Mouse (Mus musculus): ENCODE results near the gene Slc7a1. TPM values are rescaled to one million over a fixed set of nuclear protein-coding genes. Genes with fewer than 3 reads are reported as not detected.
"Not testable (repeated sequence)": the region's sequence is repeated elsewhere in the genome, so short reads cannot be mapped to it uniquely, and the experiment has no call there.

Gene Slc7a1
- polyA plus RNA-seq, 2 experiments: 8.1 to 22.5 TPM

- peaks cover 12% of the 10 kb centered on the region; the same call in 1 of the 2 replicates for H3K36me3 ChIP-seq (ENCODE audit: control insufficient read depth, insufficient read depth, low read length)
- ATAC-seq (ENCODE audit: low FRiP score, low read depth): no peak
- H3K9ac ChIP-seq (ENCODE audit: low read depth, low read length, severe bottlenecking): no peak overlapping the region
- no peaks in the 10 kb centered on the region for H3K4me1 ChIP-seq (ENCODE audit: control insufficient read depth, insufficient read depth, low read length)
- no peak overlapping the region for H3K4me2 ChIP-seq (replicated peaks; ENCODE audit: low read depth, low read length, severe bottlenecking)
- DNase-seq (ENCODE audit: low spot score): no peak
- TF ChIP-seq POLR2A (IDR thresholded peaks at IDR 0.05; ENCODE audit: borderline replicate concordance, extremely low read depth, insufficient read depth, insufficient read length): no peak
- no peaks in the 10 kb centered on the region for H3K9me3 ChIP-seq (ENCODE audit: control insufficient read depth, low read length)
- WGBS: 87% methylated on average over 3 of the region's 3 CpGs
- H3K27ac ChIP-seq (replicated peaks; ENCODE audit: low read depth, low read length): no peak overlapping the region
- H3K4me3 ChIP-seq (replicated peaks; ENCODE audit: low read length): no peak overlapping the region
- no peaks in the 10 kb centered on the region for H3K27me3 ChIP-seq (ENCODE audit: control insufficient read depth, insufficient read depth, low read length)
Observed at GRCm38 (mm10) chr5:148328982-148329381, 70.7 kb downstream of the Slc7a1 start.

GRCm38 (mm10) chr5:148326295-148326694 lies 73.4 kb downstream of the Slc7a1 start:
- not testable (repeated sequence) for DNase-seq (ENCODE audit: low spot score); H3K27me3 ChIP-seq (ENCODE audit: control insufficient read depth, insufficient read depth, low read length); H3K4me3 ChIP-seq (replicated peaks; ENCODE audit: low read length); ATAC-seq (ENCODE audit: low FRiP score, low read depth); H3K4me2 ChIP-seq (replicated peaks; ENCODE audit: low read depth, low read length, severe bottlenecking); H3K4me1 ChIP-seq (ENCODE audit: control insufficient read depth, insufficient read depth, low read length); H3K9ac ChIP-seq (ENCODE audit: low read depth, low read length, severe bottlenecking); H3K36me3 ChIP-seq (ENCODE audit: control insufficient read depth, insufficient read depth, low read length); H3K27ac ChIP-seq (replicated peaks; ENCODE audit: low read depth, low read length); H3K9me3 ChIP-seq (ENCODE audit: control insufficient read depth, low read length)
- 93% methylated on average over 8 of the region's 9 CpGs for WGBS

DNA sequence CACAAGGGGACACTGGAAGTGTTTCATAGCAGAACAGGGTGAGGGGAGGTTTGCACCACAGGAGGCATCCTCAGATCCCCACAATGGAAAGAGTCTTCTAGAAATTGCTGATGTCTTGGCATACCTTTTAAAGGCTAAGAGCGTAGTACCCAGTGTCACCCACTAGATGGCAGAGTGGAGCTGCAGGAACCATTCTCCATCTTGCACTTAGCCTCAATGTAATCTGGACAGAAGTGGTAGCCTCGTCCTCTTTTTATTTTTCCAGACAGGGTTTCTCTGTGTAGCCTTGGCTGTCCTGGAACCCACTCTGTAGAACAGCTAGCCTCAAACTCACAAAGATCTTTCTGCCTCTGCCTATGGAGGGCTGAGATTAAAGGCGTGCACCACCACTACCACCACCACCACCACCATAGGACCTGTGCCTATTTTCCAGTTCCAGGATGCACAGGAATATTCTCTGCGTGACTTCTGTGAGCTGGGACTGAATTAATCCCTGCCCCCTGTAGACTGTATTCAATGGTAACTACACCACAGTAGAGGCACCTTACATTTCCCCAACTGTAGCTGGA lies 74.3 kb downstream of the Slc7a1 start:
- no peaks in the 10 kb centered on the region for H3K9me3 ChIP-seq (ENCODE audit: control insufficient read depth, low read length)
- H3K27me3 ChIP-seq (ENCODE audit: control insufficient read depth, insufficient read depth, low read length): no peaks in the 10 kb centered on the region
- DNase-seq (ENCODE audit: low spot score) (peak; percentile 55), ATAC-seq (ENCODE audit: low FRiP score, low read depth) (no peak)
- no peak overlapping the region for H3K4me3 ChIP-seq (replicated peaks; ENCODE audit: low read length)
- no peak overlapping the region for H3K4me2 ChIP-seq (replicated peaks; ENCODE audit: low read depth, low read length, severe bottlenecking)
- 42% methylated on average over 4 of the region's 4 CpGs for WGBS
- TF ChIP-seq POLR2A (IDR thresholded peaks at IDR 0.05; ENCODE audit: borderline replicate concordance, extremely low read depth, insufficient read depth, insufficient read length): no peak
- no peak overlapping the region for H3K9ac ChIP-seq (ENCODE audit: low read depth, low read length, severe bottlenecking)
- no peak overlapping the region for H3K27ac ChIP-seq (replicated peaks; ENCODE audit: low read depth, low read length)
- no peaks in the 10 kb centered on the region for H3K36me3 ChIP-seq (ENCODE audit: control insufficient read depth, insufficient read depth, low read length)
- H3K4me1 ChIP-seq (ENCODE audit: control insufficient read depth, insufficient read depth, low read length): no peaks in the 10 kb centered on the region

DNA sequence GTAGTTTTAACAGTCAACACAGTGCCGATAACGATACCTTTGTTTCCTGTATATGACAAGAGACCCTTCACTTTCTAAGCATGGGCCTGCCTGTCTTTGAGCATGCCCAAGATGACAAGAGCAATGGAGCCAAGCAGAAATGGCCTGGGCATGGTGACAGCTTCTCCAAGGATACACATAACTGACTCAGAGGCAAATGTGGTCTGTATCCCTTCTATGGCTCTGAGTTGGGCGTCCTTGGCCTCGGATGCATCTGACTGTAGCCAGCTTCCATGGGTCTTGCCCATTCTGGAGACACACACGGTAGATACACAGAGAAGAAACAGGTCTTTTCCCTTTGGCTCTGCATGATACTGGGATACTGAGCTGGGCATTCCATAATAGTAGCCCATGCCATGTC lies 84.8 kb downstream of the Slc7a1 start:
- ATAC-seq (ENCODE audit: low FRiP score, low read depth): no peak
- Histone ChIP-seq H3K4me2 (replicated peaks; ENCODE audit: low read depth, low read length, severe bottlenecking) (no peak overlapping the region), H3K9ac (ENCODE audit: low read depth, low read length, severe bottlenecking) (no peak overlapping the region), H3K9me3 (ENCODE audit: control insufficient read depth, low read length) (no peaks in the 10 kb centered on the region), H3K36me3 (ENCODE audit: control insufficient read depth, insufficient read depth, low read length) (no peaks in the 10 kb centered on the region), H3K27me3 (ENCODE audit: control insufficient read depth, insufficient read depth, low read length) (no peaks in the 10 kb centered on the region), H3K4me3 (replicated peaks; ENCODE audit: low read length) (no peak overlapping the region), H3K27ac (replicated peaks; ENCODE audit: low read depth, low read length) (no peak overlapping the region), H3K4me1 (ENCODE audit: control insufficient read depth, insufficient read depth, low read length) (no peaks in the 10 kb centered on the region)
- no peak for DNase-seq (ENCODE audit: low spot score)
- WGBS: 91% methylated on average over 5 of the region's 5 CpGs
- no peak for TF ChIP-seq POLR2A (IDR thresholded peaks at IDR 0.05; ENCODE audit: borderline replicate concordance, extremely low read depth, insufficient read depth, insufficient read length)

DNA sequence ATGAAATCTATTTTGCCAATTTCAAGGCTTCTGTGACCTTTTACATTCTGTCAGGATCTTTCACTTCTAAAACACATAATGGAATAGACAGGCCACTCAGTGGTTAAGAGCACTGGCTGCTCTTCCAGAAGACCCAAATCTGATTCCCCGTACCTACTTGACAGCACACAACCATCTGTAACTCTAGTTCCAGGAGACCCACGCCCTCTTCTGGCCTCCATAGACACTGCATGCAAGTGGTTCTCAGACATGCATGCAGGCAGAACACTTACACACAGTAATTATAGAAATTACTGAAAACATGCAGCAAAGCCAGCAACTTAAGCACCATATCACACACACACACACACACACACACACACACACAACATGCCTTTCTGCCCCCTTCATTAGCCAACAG lies 87.3 kb downstream of the Slc7a1 start:
- Histone ChIP-seq H3K27me3 (ENCODE audit: control insufficient read depth, insufficient read depth, low read length) (no peaks in the 10 kb centered on the region), H3K4me1 (ENCODE audit: control insufficient read depth, insufficient read depth, low read length) (no peaks in the 10 kb centered on the region), H3K4me3 (replicated peaks; ENCODE audit: low read length) (no peak overlapping the region), H3K27ac (replicated peaks; ENCODE audit: low read depth, low read length) (no peak overlapping the region), H3K9ac (ENCODE audit: low read depth, low read length, severe bottlenecking) (no peak overlapping the region), H3K4me2 (replicated peaks; ENCODE audit: low read depth, low read length, severe bottlenecking) (no peak overlapping the region), H3K9me3 (ENCODE audit: control insufficient read depth, low read length) (no peaks in the 10 kb centered on the region), H3K36me3 (ENCODE audit: control insufficient read depth, insufficient read depth, low read length) (no peaks in the 10 kb centered on the region)
- DNase-seq (ENCODE audit: low spot score): no peak
- no peak for TF ChIP-seq POLR2A (IDR thresholded peaks at IDR 0.05; ENCODE audit: borderline replicate concordance, extremely low read depth, insufficient read depth, insufficient read length)
- WGBS: 62% methylated on average over 2 of the region's 2 CpGs
- no peak for ATAC-seq (ENCODE audit: low FRiP score, low read depth)

- Histone ChIP-seq H3K9me3 (ENCODE audit: control insufficient read depth, low read length) (no peaks in the 10 kb centered on the region), H3K27me3 (ENCODE audit: control insufficient read depth, insufficient read depth, low read length) (no peaks in the 10 kb centered on the region), H3K9ac (ENCODE audit: low read depth, low read length, severe bottlenecking) (no peak overlapping the region), H3K4me2 (replicated peaks; ENCODE audit: low read depth, low read length, severe bottlenecking) (no peak overlapping the region), H3K4me3 (replicated peaks; ENCODE audit: low read length) (no peak overlapping the region), H3K27ac (replicated peaks; ENCODE audit: low read depth, low read length) (no peak overlapping the region), H3K36me3 (ENCODE audit: control insufficient read depth, insufficient read depth, low read length) (no peaks in the 10 kb centered on the region), H3K4me1 (ENCODE audit: control insufficient read depth, insufficient read depth, low read length) (no peaks in the 10 kb centered on the region)
- TF ChIP-seq POLR2A (IDR thresholded peaks at IDR 0.05; ENCODE audit: borderline replicate concordance, extremely low read depth, insufficient read depth, insufficient read length): no peak
- DNase-seq (ENCODE audit: low spot score): no peak
- 64% methylated on average over 10 of the region's 10 CpGs for WGBS
- ATAC-seq (ENCODE audit: low FRiP score, low read depth): no peak
Observed at GRCm38 (mm10) chr5:148310790-148311189, 88.9 kb downstream of the Slc7a1 start.

All from limb, embryonic 14.5 days (tissue).